ENCODE assay signal across 8 mouse cellular contexts in the genomic region with DNA sequence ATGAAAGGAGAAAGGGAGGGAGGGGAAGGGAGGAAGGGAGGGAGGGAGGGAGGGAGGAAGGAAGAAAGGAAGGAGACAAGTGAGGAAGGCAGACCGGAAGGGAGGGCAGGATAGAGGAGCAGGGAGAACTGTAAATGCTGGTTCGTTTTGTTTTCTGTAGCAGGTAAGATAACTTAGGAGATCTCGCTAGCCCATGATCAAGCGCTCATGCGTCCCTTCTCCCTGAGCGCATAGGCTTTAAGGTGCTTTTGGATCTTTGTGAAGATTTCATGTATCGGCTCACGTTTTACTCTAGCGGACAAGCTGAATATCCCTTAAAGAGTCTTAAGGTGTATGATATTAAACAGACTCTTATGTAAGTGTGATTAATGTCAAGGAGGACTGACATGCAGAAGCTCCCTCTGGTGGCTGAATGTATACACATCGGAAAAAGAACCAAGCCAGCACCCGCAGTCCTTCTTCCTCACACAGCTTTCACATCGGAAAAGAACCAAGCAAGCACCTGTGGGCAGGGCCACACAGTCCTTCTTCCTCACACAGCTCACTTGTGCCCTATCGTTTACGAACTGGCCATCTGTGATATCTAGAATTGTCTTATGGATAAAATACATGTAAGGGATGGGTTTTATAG.
DNase-seq lines count a peak whose midpoint lies in the region; ATAC-seq and TF ChIP-seq lines count a peak whose summit lies in the region.

No protein-coding gene starts in this region.

- no peak overlapping the region for H3K4me2 ChIP-seq in embryonic facial prominence, embryonic 13.5 days
- H3K4me2 ChIP-seq in hindbrain, postnatal 0 days (ENCODE audit: low read depth, low read length): no peak overlapping the region
- no peak overlapping the region for H3K4me2 ChIP-seq in stomach, postnatal 0 days (replicated peaks; ENCODE audit: low read depth)

- H3K4me3 ChIP-seq in embryonic facial prominence, embryonic 13.5 days: no peak overlapping the region
- no peak overlapping the region for H3K4me3 ChIP-seq in hindbrain, postnatal 0 days (ENCODE audit: low read length)
- H3K4me3 ChIP-seq in stomach, postnatal 0 days (ENCODE audit: low read depth, low read length): no peak overlapping the region

- 47% methylated on average over 14 of the region's 14 CpGs for WGBS in embryonic facial prominence, embryonic 13.5 days
- 56% methylated on average over 14 of the region's 14 CpGs for WGBS in hindbrain, postnatal 0 days
- 44% methylated on average over 14 of the region's 14 CpGs for WGBS in stomach, postnatal 0 days

- DNase-seq in adrenal gland, postnatal 14 days: peak; percentile 6
- no peak for DNase-seq in adrenal gland, postnatal 4 days (ENCODE audit: low spot score in 2 of 2)
- peak; percentile 11 for DNase-seq in MEL-GATA-1-ER (ENCODE audit: extremely low read depth, low read depth)
- peak; percentile 81 for DNase-seq in hindbrain, postnatal 0 days (ENCODE audit: low spot score)
- DNase-seq in left cerebral cortex, adult 11 months (ENCODE audit: low spot score): peak; percentile 57
- DNase-seq in stomach, postnatal 0 days (ENCODE audit: low spot score): peak; percentile 36

- no peak overlapping the region for H3K27ac ChIP-seq in embryonic facial prominence, embryonic 13.5 days
- H3K27ac ChIP-seq in hindbrain, postnatal 0 days: no peak overlapping the region
- H3K27ac ChIP-seq in stomach, postnatal 0 days (replicated peaks): no peak overlapping the region

- TF ChIP-seq EP300 in stomach, postnatal 0 days (optimal IDR thresholded peaks at IDR 0.05): no peak

- no peaks in the 10 kb centered on the region for H3K36me3 ChIP-seq in embryonic facial prominence, embryonic 13.5 days
- no peaks in the 10 kb centered on the region for H3K36me3 ChIP-seq in hindbrain, postnatal 0 days (ENCODE audit: insufficient read depth, low read length)
- H3K36me3 ChIP-seq in stomach, postnatal 0 days (ENCODE audit: control insufficient read depth, insufficient read depth, low read length): no peaks in the 10 kb centered on the region

- 0 out of 2 replicates have a peak, but pooled peaks have one; percentile 26 for ATAC-seq in embryonic facial prominence, embryonic 13.5 days (ENCODE audit: insufficient number of reproducible peaks, insufficient read depth, low FRiP score, low TSS enrichment, low read depth)
- peak; percentile 53 for ATAC-seq in hindbrain, postnatal 0 days
- peak; percentile 92 for ATAC-seq in megakaryocyte-erythroid progenitor cell, adult 5-6 weeks (replicated peaks; ENCODE audit: low FRiP score, low TSS enrichment, poor library complexity, severe bottlenecking)
- no peak for ATAC-seq in stomach, postnatal 0 days (ENCODE audit: low FRiP score, low TSS enrichment)

- no peak overlapping the region for H3K9ac ChIP-seq in embryonic facial prominence, embryonic 13.5 days
- H3K9ac ChIP-seq in hindbrain, postnatal 0 days (replicated peaks; ENCODE audit: low read length): no peak overlapping the region
- H3K9ac ChIP-seq in stomach, postnatal 0 days (ENCODE audit: low read length): no peak overlapping the region

- no peaks in the 10 kb centered on the region for H3K27me3 ChIP-seq in embryonic facial prominence, embryonic 13.5 days
- no peaks in the 10 kb centered on the region for H3K27me3 ChIP-seq in hindbrain, postnatal 0 days (ENCODE audit: insufficient read depth, low read length)
- no peaks in the 10 kb centered on the region for H3K27me3 ChIP-seq in stomach, postnatal 0 days (ENCODE audit: control insufficient read depth, insufficient read depth, low read length)

- no peaks in the 10 kb centered on the region for H3K4me1 ChIP-seq in embryonic facial prominence, embryonic 13.5 days
- H3K4me1 ChIP-seq in hindbrain, postnatal 0 days (ENCODE audit: insufficient read depth, low read length): no peaks in the 10 kb centered on the region
- no peaks in the 10 kb centered on the region for H3K4me1 ChIP-seq in stomach, postnatal 0 days (replicated peaks; ENCODE audit: control insufficient read depth, insufficient read depth)

- H3K9me3 ChIP-seq in embryonic facial prominence, embryonic 13.5 days: no peaks in the 10 kb centered on the region
- no peaks in the 10 kb centered on the region for H3K9me3 ChIP-seq in hindbrain, postnatal 0 days (ENCODE audit: low read length)
- H3K9me3 ChIP-seq in stomach, postnatal 0 days (ENCODE audit: control insufficient read depth, low read length): no peaks in the 10 kb centered on the region

- TF ChIP-seq CTCF in hindbrain, postnatal 0 days (IDR thresholded peaks at IDR 0.05; ENCODE audit: low read depth): peak; percentile 82
- TF ChIP-seq CTCF in stomach, postnatal 0 days (IDR thresholded peaks at IDR 0.05; ENCODE audit: low read depth): peak; percentile 79

Comparison
In these comparisons a context has a peak if more than half of its experiments do, and no peak if none do; other contexts are left out.
1. DNase-seq: peak in adrenal gland, postnatal 14 days (single experiment), MEL-GATA-1-ER (single experiment), hindbrain, postnatal 0 days (single experiment), left cerebral cortex, adult 11 months (single experiment) and stomach, postnatal 0 days (single experiment); none in adrenal gland, postnatal 4 days (0 of 2).